In the genomic region with DNA sequence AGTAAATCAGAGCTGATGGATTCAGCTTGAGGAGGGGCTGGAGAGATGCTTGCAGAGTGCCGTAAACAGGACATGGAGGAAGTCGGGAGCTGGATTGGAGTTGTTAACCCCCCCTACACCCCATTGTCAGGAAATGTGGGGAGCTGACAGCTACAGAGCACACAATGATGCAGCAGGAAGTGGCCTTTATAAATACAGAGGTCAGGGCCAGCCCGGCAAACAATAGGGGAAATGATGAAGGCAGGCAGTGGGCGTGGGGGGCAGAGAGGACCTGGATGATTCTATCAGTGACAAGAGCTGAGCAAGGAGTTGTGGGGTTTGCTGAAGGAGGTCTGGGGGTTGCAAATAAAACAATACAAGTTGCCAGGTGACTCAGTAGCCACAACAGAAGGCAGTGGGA, we compare ENCODE assay signal across 9 mouse cellular contexts.
A peak's percentile ranks its signal among the peaks of the same experiment; 100 is the strongest.
DNase-seq lines count a peak whose midpoint lies in the region; ATAC-seq lines count a peak whose summit lies in the region.
"Had no signal": no experiment of that assay in that cellular context is flagged by ENCODE, and none has a peak within 500 bp of the region (broad histone marks: within the 10 kb centered on the region; RNA-seq: fewer than 3 reads in every experiment).

No protein-coding gene starts in this region.

- no peak overlapping the region for H3K4me2 ChIP-seq in heart, embryonic 11.5 days

- H3K9me3 ChIP-seq in heart, embryonic 11.5 days (replicated peaks; ENCODE audit: control insufficient read depth, low read length), result no peaks in the 10 kb centered on the region

- H3K36me3 ChIP-seq in heart, embryonic 11.5 days (ENCODE audit: control insufficient read depth, insufficient read depth, low read length), result no peaks in the 10 kb centered on the region

- peak; percentile 99 for DNase-seq in heart, adult 11 months
- peak; percentile 75 to 86 for DNase-seq in heart, adult 9 months (ENCODE audit: low spot score in 2 of 2)
- peak; percentile 77 for DNase-seq in kidney, postnatal 10 days
- no peak for DNase-seq in layer of hippocampus, postnatal 10 days (ENCODE audit: low spot score in 2 of 2)
- no peak for DNase-seq in layer of hippocampus, adult 8-10 months (ENCODE audit: low spot score in 2 of 2)
- no peak for DNase-seq in cerebellum, postnatal 14 days

- H3K4me3 ChIP-seq in heart, embryonic 11.5 days (ENCODE audit: low read depth, low read length), result no peak overlapping the region

- no peak overlapping the region for H3K27ac ChIP-seq in heart, embryonic 11.5 days (ENCODE audit: low read depth, low read length)

- ATAC-seq in heart, embryonic 11.5 days (replicated peaks; ENCODE audit: insufficient number of reproducible peaks, low FRiP score, low TSS enrichment), result no peak
- peak; percentile 33; the same call in 1 of the 2 replicates for ATAC-seq in neutrophil, adult 5-6 weeks (ENCODE audit: extremely low read depth, insufficient number of reproducible peaks, low FRiP score, poor library complexity, severe bottlenecking)

- 50% methylated on average over 4 of the region's 4 CpGs for WGBS in heart, embryonic 11.5 days (ENCODE audit: insufficient replicate concordance)

- H3K27me3 ChIP-seq in heart, embryonic 11.5 days (ENCODE audit: control insufficient read depth, insufficient read depth, low read length), result no peaks in the 10 kb centered on the region
- H3K27me3 ChIP-seq: CH12.LX had no signal

- no peak overlapping the region for H3K9ac ChIP-seq in heart, embryonic 11.5 days (ENCODE audit: low read depth, low read length)

- H3K4me1 ChIP-seq in heart, embryonic 11.5 days (ENCODE audit: control insufficient read depth, insufficient read depth, low read length), result peaks cover 4% of the 10 kb centered on the region; the same call in 1 of the 2 replicates

Comparison
In these comparisons a context has a peak if more than half of its experiments do, and no peak if none do; other contexts are left out.
1. DNase-seq: peak in heart, adult 11 months (single experiment), heart, adult 9 months (2 of 2) and kidney, postnatal 10 days (single experiment); none in layer of hippocampus, postnatal 10 days (0 of 2), layer of hippocampus, adult 8-10 months (0 of 2) and cerebellum, postnatal 14 days (0 of 2).